Mouse (Mus musculus) lung, postnatal 0 days (tissue): ENCODE results near the gene Tmem202.

ENCODE experiments used
- CTCF ChIP-seq: IDR thresholded peaks from 2 replicates; pipeline ENCODE4 v1.5.1; 2016; ENCODE audit warnings: antibody characterized with exemption, mild to moderate bottlenecking
- EP300 ChIP-seq: IDR thresholded peaks from 2 replicates; pipeline ENCODE4 v1.6.1; 2016; ENCODE audit warnings: antibody characterized with exemption, mild to moderate bottlenecking, control low read depth

- TF ChIP-seq CTCF (no peak), EP300 (no peak)
Measured at GRCm38 (mm10) chr9:59578505-59578867, 38.8 kb upstream of the Tmem202 start.
